Mouse (Mus musculus): ENCODE data around the gene Golga2. TPM values are rescaled to one million over a fixed set of nuclear protein-coding genes. Genes with fewer than 3 reads are reported as not detected.

Golga2 gene
- total RNA-seq, 1 experiment from 2014 or later, result 55.3 TPM

DNA sequence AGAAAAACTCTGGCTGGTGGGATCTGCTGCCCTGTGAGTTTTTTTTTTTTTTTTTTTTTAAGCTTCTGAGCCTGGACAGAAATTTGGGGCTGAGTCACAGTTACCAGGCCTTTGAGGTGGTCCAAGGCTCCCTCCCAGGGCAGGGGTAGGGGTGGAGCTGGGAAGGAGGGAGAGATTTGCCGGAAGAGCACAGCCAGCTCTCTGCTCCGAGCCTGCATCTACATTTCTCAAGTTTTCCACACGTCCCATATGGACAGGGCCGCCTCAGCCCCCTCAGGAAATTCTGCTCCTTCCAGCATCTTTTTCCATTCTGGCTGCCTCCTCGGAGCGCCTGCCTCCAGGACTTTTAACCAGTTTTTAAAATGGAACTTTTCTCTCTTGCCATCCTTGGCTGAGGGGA is 42.3 kb downstream of the Golga2 start:
- no peak for ATAC-seq (replicated peaks; ENCODE audit: insufficient number of reproducible peaks, low FRiP score, low TSS enrichment, poor library complexity, severe bottlenecking)

GRCm38 (mm10) chr2:32332159-32332558 is 45.0 kb downstream of the Golga2 start:
- ATAC-seq (replicated peaks; ENCODE audit: insufficient number of reproducible peaks, low FRiP score, low TSS enrichment, poor library complexity, severe bottlenecking), result no peak

- no peak for ATAC-seq (replicated peaks; ENCODE audit: insufficient number of reproducible peaks, low FRiP score, low TSS enrichment, poor library complexity, severe bottlenecking)
Observed at GRCm38 (mm10) chr2:32335888-32336287, 48.7 kb downstream of the Golga2 start.

DNA sequence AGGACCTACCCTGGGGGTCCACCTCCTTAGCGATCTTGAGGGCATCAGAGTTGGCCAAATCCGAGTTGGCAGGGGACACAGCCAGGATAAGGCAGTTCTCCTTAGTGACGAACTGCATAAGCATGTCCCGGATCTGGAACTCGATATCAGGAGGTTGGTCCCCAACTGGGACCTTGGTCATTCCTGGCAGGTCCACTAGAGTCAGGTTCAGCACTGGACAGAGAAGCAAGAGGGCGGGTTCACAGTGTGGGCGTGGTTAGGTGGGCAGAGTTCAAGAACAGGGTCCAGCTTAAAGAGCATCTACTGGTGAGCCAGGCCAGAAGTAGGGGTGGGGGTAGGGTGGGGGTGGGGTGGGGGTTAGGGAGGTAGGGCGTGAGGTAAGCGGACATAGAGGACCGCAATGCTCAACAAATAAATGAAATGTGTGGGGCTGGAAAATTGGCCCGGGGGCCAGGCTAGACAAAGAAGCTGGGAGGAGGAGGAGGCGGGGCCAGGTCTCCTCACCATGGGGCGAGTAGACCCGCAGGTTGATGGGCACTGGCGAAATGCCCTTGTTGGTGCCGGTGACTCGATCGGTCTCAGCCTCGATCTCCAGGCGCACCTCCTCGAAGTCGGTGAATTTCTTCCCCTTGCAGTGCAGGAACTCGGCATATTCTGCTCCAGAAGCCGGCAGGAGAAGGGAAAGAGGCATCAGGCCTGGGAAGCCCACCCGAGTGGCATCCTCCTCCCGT is 52.9 kb downstream of the Golga2 start:
- ATAC-seq (replicated peaks; ENCODE audit: insufficient number of reproducible peaks, low FRiP score, low TSS enrichment, poor library complexity, severe bottlenecking), result no peak

- no peak for ATAC-seq (replicated peaks; ENCODE audit: insufficient number of reproducible peaks, low FRiP score, low TSS enrichment, poor library complexity, severe bottlenecking)
Observed at GRCm38 (mm10) chr2:32340836-32341633, 53.9 kb downstream of the Golga2 start.

DNA sequence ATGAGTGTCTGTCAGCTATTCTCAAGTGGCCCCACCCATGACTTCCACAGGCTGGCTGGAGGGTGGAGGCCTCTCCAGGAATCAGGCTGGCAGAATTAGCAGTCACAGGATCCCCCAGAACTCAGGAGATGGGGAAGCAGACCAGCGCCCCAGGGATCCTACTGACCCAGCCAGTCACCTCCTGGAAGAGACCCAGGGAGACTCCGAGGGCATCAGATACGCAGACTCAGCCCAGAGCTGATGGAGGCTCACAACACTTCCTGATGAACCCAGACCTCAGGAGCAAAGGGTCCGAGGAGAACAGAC is 54.4 kb downstream of the Golga2 start:
- no peak for ATAC-seq (replicated peaks; ENCODE audit: insufficient number of reproducible peaks, low FRiP score, low TSS enrichment, poor library complexity, severe bottlenecking)

GRCm38 (mm10) chr2:32342039-32342438 is 54.9 kb downstream of the Golga2 start:
- no peak for ATAC-seq (replicated peaks; ENCODE audit: insufficient number of reproducible peaks, low FRiP score, low TSS enrichment, poor library complexity, severe bottlenecking)

- ATAC-seq (replicated peaks; ENCODE audit: insufficient number of reproducible peaks, low FRiP score, low TSS enrichment, poor library complexity, severe bottlenecking), result no peak
Observed at GRCm38 (mm10) chr2:32342539-32343350, 55.6 kb downstream of the Golga2 start.

DNA sequence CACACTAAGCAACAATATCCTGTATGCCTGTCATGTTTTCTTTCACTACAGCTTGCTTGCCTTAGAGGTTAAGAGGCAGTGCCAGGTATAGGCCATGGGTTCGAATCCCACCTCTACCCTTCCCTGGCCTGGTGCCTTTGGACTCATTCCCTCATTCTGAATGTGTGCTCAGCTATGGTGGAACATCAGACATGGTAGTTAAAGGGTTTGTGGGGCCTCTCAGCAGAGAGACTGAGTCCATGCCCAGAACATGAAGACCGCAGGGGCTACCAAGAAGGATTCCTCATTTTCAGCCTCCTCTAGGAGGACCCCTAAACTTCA is 56.1 kb downstream of the Golga2 start:
- ATAC-seq (replicated peaks; ENCODE audit: insufficient number of reproducible peaks, low FRiP score, low TSS enrichment, poor library complexity, severe bottlenecking), result no peak

GRCm38 (mm10) chr2:32344056-32344455 is 56.9 kb downstream of the Golga2 start:
- no peak for ATAC-seq (replicated peaks; ENCODE audit: insufficient number of reproducible peaks, low FRiP score, low TSS enrichment, poor library complexity, severe bottlenecking)

GRCm38 (mm10) chr2:32344598-32345321 is 57.6 kb downstream of the Golga2 start:
- no peak for ATAC-seq (replicated peaks; ENCODE audit: insufficient number of reproducible peaks, low FRiP score, low TSS enrichment, poor library complexity, severe bottlenecking)

DNA sequence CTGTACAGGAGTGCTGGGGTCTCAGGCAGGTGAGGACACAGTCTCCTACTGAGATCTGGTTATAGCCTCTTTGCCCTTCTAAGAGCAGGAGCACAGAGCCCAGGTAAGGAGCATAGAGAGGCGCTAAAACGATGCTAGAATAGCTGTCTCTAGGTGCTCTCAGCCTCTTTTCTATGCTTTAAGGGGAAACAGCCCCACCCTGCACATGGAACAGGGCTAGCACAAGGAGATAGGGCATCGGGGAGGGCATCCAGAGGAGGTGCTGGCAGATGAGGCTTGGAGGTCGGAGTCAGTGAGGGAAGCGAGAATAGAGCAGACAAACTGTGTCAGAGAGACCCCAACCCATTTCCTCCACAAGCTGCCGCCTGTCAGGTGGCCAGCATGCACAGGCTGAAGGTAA is 59.8 kb downstream of the Golga2 start:
- ATAC-seq (replicated peaks; ENCODE audit: insufficient number of reproducible peaks, low FRiP score, low TSS enrichment, poor library complexity, severe bottlenecking), result no peak

DNA sequence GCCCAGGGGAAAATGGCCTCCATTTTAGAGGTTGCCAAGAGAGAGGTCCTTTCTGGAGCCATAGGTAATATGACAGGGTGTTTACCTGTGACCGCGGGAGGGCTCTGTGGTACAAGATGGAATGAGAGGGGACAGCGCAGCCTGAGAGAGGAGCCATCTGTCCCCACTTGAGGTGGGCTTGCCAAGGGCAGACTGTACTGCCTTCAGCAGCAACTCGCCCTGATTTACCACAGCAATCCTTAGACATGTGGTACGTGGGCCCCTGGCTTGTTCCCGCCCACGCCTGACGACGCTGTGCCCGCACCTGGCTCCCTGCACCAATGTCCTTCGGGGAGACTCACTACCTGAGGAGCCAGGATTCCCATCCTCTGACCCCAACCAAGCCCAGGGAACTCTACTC is 61.1 kb downstream of the Golga2 start:
- ATAC-seq (replicated peaks; ENCODE audit: insufficient number of reproducible peaks, low FRiP score, low TSS enrichment, poor library complexity, severe bottlenecking), result no peak

- no peak for ATAC-seq (replicated peaks; ENCODE audit: insufficient number of reproducible peaks, low FRiP score, low TSS enrichment, poor library complexity, severe bottlenecking)
Observed at GRCm38 (mm10) chr2:32349625-32350255, 62.6 kb downstream of the Golga2 start.

- no peak for ATAC-seq (replicated peaks; ENCODE audit: insufficient number of reproducible peaks, low FRiP score, low TSS enrichment, poor library complexity, severe bottlenecking)
Observed at GRCm38 (mm10) chr2:32350471-32351051, 63.4 kb downstream of the Golga2 start.

DNA sequence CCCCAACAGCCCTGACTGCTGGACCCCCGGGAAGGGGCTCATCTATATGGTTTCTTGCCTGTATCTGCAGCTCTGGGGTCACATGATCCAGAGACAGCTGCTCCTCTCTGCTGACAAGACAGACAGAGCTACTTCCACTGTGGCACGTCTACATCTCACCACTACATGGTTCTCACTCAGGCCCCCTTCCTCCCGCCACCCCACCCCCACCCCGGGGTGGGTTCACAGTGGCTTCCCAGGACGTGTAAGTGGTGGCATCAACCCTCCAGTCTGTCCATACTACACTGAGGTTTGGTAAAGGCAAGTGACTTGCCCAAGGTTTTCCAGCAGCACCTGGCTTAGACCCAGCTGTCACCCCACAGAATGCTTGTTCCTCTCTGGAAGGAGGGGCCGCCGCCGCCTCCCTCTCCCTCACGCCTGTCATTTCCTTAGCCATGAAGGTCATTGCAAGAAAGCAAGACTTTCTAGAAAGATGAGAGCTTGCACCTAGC is 64.3 kb downstream of the Golga2 start:
- ATAC-seq (replicated peaks; ENCODE audit: insufficient number of reproducible peaks, low FRiP score, low TSS enrichment, poor library complexity, severe bottlenecking), result no peak

DNA sequence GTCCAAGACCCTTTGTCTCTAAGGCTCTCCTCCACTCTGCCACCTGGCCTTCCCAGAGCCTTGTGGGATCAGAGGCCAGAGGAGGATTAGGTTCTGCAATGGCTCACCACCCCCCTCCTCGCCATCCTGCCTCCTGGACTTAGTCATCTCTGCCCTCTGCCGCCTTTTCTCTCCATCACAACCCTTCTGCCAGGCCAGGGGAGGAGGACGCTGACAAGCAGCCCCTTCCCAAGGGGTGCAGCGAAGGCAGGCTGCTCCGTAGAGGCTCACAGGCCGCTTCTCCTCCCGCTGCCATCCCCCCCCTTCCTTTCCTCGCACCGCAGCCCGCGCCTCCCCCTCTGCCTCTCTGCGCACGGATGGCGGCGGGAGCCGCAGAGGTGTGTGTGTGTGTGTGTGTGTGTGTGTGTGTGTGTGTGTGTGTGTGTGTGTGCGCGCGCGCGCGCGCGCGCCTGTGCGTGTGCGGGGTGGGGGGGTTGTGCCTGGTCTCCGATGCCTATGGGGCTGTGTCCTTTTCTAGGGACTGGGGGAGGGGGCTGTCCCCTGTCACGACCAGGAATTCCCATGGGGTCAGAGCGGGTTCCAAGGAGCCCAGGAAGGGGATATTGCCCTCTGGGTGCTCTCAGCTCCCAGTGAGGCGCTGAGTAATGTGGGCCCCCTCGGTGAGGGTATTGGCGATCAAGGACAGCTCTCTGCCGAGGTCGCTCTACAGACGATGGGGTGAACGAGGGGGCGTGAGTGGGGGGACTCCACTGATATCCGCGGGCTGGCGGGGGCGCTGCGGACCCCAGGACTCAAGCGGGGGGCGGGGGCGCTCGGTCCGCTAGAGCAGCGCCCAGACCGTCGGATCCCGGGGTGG is 65.2 kb downstream of the Golga2 start, which contains the start of gene Ciz1:
Gene Ciz1 (plus strand): TSS at position 177 of the 856 bp plus-strand sequence.
- no peak for ATAC-seq (replicated peaks; ENCODE audit: insufficient number of reproducible peaks, low FRiP score, low TSS enrichment, poor library complexity, severe bottlenecking)
